Mouse (Mus musculus) naive thymus-derived CD4-positive, alpha-beta T cell, adult 2 months (primary cell): Measurements from ENCODE around the gene Tmem135.

Experiments
- DNase-seq: peaks from one replicate; pipeline ENCODE4 v3.0.0-alpha.2; 2011; ENCODE audit warnings: low read depth

Gene Tmem135

DNA sequence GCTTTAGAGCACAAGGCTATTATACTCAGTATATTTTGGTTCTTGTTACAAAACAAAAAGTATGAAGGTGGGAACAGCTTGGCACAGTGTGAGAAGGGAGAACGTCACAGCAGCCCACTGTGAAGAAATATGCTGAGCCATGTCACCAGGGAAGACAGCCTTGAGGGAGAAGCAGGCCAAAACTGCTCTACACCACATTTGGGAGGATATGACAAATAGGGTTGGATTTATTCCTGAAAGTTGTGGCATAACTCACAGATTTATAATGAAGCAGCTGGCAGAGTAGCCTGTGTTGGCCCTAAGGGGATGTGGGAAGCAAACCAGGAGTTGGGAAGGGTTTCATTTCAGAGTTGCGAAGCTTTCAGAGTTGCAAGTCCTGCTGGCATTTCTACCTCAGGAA is 225.4 kb downstream of the Tmem135 start:
- no peak for DNase-seq

DNA sequence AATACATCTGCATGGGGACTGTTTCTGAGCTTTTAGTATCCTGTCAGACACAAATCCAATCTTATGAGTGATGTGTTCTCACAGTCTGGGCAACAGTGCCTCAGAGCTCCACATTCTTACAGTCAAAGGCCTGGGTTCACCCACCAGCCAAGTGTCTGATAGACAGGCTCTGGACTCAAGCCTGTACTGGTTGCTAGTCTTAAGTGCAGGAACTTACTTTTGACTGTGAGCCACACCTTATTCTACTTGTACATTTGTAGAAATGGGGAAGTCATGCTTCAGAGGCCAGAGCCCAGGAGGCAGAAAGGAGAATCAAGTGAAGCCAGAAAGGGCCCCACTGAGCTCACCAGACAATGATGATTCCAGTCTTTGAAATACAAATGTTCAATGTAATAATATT is 226.1 kb downstream of the Tmem135 start:
- no peak for DNase-seq

DNA sequence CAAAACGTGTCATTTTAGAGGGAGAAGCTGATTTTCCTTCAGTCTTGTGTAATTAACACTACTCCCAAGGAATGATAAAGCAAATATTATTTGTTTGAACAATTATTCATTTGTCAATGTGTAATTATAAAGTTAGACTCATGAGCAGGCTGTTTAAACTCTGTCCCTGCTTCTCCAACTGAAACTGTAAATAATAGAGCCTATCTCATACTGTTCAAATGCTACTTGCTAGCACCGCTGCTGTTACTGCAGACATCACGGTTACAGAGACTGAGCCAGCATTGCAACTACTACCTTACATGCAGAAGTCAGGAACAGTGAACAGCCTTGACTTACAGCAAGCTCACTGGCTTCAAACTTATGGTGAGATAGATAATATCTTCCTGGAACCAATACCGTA is 229.6 kb downstream of the Tmem135 start:
- no peak for DNase-seq

DNA sequence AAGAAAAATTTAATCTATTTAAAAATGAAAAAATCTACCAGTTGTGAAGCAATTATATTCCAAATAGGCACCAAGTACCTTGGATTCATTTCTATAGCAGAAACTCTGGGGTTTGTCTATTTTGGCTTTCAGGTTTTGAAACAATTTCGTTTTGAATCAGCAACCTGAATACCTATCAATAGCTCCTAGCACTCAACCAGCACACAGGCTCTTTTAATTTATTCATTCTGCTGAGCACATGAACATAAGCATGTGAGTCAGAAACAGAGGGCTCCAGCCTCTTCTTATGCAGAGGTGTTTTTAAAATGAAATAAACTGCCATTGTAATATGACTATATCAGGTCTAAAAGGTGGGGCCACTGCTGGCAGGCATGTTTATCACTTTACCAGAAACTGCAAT is 231.0 kb downstream of the Tmem135 start:
- no peak for DNase-seq

DNA sequence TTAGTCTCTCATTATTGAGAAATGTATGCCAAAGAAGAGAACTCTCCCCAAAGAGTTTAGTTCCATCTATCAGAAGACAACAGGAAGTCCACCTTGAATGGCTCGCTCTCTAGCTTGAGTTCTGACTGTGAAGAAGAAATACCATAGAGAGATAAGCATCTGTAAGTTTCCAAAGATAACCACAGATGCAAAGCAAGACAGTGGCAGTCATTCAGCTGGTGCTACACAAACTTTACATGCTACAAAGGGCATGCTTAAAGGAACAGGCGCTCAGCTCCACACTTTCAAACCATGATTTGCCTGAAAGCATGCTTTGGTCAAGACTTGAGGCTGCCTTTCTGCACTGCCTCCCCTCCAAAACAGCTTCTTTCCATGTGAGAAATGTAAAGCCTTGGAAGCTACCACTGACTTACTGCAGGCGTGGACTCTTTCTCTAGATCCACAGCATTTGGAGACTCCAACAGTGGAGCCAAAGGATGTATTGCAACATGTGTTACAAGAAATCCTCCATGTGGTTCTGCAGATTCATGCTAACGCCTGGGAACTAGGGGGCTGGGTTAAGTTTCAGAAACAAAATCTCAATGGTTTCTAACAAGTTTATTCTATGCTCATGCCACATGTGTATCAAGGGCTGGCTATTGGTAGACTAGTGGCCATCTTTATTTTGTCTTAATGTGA is 232.1 kb downstream of the Tmem135 start:
- no peak for DNase-seq

DNA sequence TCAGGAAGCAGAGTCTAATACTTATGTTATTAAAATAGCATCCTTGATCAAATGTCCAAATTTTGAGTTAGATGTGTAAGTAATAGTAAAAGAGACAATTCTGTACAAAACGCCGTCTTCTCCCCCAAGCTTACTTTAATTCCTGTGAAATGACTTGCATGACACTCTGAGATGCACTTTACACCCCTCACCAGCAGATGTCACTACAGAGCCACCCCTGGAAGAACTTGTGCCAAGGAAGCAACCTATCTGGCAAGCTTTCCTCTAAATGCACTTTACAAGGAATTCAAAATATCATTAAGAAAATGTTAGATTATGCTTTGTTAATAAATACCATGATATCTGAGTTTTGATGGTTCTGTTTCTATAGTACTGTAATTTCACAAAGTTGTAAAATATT is 235.4 kb downstream of the Tmem135 start:
- peak; percentile 83 for DNase-seq

DNA sequence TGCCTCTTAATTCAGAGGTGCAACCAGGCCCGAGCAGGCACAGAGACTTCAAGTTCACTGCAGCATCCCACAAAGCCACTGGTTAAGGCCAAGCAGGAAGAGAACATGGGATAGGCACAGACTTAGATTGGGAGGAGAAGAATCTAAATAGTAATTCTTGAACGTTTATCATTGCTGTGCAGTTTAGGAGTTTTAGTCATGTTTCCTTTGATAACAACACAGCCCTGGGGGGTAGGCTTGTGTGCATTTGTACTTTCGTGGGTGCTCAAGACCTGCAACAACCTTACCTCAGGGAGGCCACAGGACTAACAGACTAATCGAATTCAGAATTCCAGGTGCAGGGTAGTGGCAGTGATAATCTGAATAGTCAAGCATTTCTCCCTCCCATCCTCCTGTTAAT is 238.5 kb downstream of the Tmem135 start:
- DNase-seq, result no peak

DNA sequence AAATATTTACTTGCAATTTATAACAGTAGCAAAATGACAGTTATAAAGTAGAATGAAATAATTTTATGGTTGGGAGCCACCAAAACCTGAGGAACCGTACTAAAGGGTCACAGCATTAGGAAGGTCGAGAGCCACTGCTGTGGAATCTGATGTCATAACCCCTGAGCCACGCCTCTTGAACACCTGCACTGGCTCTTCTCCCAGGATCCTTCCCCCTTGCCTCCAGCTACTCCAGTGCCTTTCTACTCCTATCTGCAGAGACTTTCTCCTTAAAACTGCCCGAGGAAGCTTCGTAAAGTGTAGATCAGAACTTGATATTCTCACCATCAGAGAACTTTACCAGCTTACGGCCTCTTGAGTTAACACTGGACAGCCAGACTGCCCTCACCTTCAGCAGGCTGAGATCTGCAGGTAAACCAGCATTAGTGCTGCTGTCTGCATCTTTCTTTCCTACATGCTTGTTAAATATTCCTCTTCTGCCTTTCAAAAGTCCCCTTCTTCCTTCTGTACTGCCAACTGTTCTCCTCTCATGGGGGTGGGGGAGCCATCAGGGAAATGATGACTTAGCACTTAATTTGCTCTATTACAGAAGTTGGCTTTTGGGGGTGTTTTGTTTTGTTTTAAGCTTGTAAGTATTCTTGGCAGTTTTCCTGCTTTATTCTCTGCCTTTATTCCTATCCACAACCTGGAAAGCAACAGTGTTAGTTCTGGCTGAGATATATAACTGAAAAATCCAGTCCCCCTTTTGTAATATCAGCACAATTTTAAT is 242.2 kb downstream of the Tmem135 start:
- no peak for DNase-seq

DNA sequence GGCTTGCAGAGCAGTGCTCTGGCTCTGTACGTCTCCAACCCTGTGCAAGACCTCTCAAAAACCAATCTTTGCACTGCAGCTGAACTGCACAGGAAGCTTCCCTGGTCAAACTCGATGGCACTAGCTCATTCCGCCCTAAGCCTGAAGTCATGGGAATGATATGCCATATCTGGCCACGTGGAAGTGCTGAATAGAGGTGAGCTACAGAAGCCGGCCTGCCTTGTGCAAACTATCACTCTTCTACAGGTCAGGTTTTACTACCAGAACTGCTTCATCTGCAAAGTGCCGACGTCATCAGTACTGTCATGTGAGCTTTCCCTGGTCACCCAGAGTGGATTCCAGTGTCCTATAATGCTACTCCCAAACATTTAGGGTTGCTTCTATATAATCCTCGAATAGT is 246.7 kb downstream of the Tmem135 start:
- no peak for DNase-seq

DNA sequence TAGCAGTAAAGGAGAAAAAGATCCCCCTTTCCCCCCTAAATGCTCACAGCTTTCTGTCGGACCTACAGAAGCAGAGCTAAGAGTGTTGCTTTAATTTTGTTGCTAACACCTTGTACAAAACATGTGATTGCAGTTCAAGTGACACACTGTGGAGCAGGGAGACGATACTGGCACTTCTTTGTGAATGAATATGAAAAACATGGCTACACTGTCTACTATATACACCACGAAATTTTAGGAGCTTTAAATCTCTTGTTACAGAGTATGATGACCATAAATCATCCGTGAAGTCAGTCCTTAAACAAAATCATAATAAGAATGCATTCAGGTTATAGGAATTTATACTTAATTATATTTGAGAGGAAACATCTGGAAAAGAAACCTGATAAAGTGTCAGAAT is 247.4 kb downstream of the Tmem135 start:
- no peak for DNase-seq

DNA sequence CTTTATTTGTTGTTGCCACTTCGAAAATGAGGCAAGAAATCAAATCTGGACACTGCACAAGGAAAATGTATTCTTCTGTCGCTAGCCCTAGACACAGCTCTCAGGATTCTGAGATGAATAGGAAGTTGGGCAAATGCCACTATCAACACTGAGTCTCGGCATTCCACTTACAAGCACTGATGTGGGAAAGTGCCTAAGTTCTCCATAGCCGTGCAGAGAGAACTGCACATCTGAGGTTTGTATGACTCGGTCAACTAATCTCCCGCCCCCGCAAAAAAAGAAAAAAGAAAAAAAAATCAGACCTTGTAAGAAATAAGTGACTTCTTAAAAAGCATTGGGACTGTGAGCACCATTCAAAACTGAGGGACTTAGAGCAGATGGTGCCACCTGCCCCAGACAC is 248.3 kb downstream of the Tmem135 start:
- DNase-seq, result no peak

DNA sequence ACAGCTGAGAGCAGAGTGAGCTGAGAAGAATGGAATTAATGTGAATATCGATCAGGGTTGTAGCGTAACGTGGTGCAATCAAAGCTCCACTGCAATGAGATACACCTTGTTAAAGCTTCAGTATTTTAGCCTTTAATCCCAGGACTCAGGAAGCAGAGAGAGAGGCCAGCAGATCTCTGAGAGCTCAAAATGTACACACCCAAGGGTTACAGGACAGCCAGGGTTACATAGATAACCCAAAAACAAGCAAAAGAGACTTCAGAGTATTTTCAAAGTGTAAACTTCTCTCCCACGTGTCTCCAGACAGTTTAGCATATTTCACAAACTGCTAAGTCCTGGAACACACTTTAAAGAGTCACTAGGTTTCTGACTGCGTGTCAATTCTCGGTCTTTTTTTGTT is 248.8 kb downstream of the Tmem135 start:
- DNase-seq, result no peak

DNA sequence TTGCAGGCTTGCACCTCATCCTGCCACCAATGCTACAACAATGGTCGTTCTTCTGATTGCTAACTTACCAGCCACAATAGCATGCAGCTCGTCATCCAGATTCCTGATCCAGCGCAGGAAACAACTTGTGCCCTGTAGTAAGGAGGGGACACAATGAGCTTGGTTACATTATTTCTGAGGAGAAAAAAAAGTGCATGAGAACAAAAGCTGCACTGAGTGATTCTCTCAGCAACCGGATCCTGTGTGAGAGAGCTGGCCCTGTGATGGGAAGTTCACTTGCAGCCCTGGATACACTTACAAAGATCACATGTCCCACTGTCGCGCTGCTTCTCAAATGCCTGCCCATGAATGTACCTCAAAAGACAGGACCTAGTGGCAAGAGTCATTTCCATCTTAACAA is 252.7 kb downstream of the Tmem135 start:
- DNase-seq, result no peak

DNA sequence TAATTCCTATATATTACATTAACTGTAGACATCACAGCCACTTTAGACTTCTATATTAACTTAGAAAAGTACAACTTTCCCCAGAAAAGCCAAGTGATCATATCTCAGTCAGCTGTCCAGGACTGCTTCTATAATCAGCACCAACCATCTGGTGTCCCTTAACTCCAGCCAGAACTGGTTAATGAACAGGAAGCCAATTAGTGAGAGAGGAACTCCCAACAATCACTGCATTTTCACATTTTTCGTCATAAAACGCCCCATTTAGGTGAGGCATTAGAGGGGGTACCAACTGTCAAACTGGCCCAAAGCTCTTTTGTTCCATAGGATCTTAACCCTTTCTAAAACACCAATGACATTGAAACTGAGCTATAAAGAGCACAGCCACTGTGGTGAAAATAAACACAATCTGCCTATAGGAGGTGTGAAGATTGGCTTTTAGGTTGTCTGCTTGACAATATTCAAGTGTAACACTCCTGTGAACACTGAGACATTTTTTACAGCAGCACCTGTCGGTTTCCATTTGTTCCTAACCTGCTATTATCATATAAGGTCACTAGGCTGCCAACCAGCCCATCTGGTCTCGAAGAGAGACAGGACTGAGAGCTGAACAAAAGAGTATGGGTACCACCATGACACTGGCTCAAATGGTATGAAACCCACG is 263.3 kb downstream of the Tmem135 start:
- no peak for DNase-seq

DNA sequence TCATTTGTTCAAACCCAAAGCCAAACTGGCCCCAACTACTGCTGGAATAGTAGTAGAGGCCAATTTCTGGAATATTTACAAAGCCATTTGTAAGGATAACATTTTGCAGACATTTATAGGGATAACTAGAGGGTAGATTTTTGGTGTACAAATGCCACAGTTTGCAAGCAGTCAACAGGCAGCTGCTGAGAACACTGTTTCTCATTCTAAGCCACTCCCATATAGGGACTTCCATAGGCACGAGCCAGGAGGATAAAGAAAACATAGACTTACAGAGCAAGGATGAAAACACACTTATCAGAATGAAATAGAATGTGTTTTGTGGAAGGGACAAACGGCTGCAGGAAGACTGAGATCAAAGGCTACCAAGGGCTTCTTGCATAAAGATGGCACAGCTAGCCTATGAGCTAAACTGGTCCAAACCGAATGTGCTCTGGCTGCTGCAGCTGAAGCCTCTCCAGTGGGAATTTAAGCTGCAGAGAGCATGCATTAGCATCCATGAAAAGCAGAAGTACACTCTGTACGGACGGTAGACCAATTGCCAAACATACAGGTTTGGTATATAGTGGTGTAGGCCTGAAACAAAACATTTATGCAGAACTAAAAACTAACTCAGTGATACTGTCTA is 269.0 kb downstream of the Tmem135 start:
- DNase-seq, result no peak

DNA sequence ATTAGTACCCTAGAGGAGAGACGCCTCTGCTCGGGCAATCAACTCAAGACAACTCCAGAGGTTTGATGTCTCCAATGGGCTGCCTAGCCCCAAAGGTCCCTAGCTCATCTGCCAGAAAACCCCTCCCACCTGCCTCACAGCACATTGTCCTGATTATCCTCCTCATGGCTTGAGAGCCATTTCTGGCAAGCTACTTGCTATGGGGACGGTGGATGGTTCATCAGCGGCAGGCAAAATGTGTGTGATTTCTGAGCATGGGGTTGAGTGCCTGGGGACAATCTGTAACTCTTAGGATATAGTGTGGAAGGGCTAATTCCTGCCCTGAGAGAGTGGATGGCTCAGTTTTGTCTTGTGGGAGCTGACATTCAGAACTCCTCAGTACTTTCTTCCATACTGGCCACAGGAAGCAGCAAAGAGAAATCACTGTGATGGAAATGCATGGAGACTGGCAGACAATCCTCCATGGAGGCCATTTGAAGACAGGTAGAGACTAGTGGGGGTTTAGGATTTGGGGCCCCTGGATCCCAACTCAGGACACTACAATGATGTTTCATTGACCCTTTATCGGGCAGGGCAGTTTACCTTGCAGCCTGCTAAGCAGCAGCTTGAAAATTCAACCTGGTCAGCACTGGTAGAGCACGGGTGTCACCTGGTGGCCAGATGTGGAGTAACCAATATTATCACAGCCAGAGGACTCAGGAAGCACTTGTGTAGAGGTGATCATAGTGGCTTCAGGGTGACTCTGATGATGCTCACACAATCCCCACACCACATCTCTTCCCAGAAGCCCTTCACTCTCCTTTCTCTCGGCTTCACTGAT is 277.7 kb downstream of the Tmem135 start:
- peak; percentile 55 for DNase-seq

DNA sequence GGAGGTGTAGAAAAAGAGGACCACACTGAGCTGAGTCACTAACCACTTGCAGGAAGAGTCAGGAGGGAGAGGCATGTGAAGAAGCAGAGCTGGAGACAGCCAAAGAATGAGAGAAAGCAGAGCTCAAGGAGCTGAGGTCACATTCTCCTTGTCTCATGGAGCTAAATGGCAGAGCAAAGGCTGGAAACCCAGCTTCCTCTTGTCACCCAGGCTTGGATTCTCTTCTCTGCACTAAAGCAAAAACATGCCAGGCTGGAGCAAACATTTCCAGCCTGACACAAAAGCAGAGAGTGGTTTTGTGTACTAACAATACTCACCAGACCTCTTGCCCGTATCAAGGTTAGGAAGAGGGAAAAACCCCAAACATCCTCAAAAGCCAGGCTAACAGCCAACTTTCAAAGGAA is 287.8 kb downstream of the Tmem135 start:
- no peak for DNase-seq

DNA sequence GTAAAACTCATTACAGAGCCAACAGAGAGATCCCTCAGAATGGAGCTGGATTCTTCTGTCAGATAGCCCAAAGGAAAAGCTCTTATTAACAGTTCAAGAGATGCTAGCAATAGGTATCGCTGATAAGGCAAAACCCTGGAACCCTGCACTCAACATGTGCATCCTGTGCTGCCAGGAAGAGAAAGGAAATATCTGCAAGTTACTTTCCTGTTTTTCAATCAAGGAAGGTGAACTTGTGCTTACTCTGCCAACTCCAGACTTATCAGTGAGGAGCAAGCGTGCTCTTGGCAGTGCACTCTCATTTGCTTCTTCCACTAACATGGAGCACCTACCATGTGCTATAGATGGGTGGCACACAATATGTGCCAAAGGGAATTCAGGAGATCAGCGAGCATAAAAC is 288.4 kb downstream of the Tmem135 start:
- no peak for DNase-seq

DNA sequence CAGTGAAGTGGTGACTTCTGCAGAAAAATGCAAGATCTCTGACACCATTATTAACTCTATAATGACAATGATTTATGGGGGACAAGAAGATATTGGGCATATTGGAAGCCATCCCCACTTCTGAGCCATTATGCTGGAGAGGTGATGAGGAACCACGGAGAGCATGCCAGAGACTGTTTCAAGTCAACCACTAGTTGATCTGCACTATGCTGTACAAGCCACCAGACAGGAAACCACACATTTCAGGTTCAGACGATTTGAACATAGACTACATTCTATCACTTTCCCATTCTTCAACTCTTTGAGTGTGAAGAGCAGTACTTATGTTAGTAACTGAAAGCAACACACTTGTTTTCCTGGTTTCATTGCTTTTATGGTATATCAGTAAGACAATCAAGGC is 297.6 kb downstream of the Tmem135 start:
- DNase-seq, result no peak

DNA sequence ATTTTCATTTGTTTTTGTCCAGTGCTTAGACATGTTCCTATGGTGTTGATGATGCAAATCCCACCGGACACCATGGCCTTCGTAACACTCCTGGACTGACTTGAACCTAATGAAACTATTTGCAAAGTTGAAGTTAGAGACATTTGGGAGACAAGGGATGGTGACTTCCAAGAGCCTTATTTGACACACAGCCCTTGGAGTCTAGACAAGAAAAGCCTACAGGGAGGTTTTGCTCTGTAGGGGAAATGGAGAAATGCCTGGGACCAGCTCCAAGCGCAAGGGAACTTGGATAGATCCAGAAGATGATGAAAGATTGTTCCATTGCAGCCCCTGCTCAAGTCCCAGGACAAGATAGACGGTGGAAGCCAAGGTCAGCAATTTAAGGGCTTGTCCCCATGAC is 304.3 kb downstream of the Tmem135 start:
- no peak for DNase-seq
